Mouse (Mus musculus) heart, postnatal 10 days (tissue): ENCODE measurements at regions not wholly inside any gene's neighbourhood (a gene's known extent, or its start where the extent isn't known, plus 50 kb on each side); places are given as distances from the start of the nearest gene placed in this dataset.

Experiments used
- DNase-seq, 2 experiments: peaks; one replicate each; pipeline ENCODE4 v3.0.0; 2021
- intact Hi-C: fragments of 180-260 bp; cut with DNase I; formaldehyde crosslinking; loops from one replicate; pipeline ENCODE4 v1.15.1; 2025

- no peak for DNase-seq
- intact Hi-C loops: no loop called here
Observed at GRCm38 (mm10) chr11:64156640-64157039, 77.4 kb upstream of the Cox10 start.

DNA sequence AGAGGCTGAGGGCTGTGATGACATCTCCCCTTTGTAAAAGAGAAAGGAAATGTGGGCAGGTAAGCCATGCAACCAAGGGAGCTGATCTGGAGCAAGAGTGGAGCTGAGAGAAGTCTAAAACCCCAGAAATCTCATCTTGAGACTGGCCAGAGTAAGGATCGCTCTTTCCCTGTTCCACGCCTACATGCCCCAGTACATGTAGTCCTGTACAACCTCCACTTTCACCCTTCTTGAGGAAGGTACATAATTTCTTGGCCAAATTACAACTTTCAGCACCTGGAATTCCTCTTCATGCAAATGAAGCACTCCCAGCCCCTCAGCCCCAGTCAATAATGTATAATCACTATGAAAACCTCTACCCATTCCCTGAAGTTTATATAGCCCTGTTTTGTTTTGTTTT lies 60.2 kb upstream of the Cox10 start:
- no peak for DNase-seq
- intact Hi-C loops: no loop called here

DNA sequence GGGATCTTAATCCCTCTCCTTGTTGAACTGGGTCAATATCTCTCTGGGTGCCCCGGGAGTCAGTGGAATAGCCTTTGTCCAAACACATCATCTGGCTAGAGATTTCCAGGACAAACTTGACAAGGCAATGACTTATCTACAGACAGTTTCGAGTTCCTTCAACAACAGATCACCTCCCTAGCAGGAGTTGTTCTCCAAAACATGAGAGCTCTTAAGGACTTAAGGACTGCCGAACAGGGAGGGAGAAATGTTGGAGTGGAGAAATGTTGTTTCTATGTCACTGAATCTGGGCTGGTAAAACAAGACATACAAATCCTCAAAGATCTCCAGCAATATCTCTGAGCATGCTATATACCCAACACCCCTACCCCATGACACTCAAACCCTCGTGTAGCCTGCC lies 59.7 kb upstream of the Cox10 start:
- intact Hi-C loops: no loop called here
- no peak for DNase-seq

- no peak for DNase-seq
- intact Hi-C loops: no loop called here
Observed at GRCm38 (mm10) chr11:64135766-64136165, 56.5 kb upstream of the Cox10 start.

- intact Hi-C loops: no loop called here
- DNase-seq: no peak
Observed at GRCm38 (mm10) chr11:64135308-64135591, 56.0 kb upstream of the Cox10 start.

DNA sequence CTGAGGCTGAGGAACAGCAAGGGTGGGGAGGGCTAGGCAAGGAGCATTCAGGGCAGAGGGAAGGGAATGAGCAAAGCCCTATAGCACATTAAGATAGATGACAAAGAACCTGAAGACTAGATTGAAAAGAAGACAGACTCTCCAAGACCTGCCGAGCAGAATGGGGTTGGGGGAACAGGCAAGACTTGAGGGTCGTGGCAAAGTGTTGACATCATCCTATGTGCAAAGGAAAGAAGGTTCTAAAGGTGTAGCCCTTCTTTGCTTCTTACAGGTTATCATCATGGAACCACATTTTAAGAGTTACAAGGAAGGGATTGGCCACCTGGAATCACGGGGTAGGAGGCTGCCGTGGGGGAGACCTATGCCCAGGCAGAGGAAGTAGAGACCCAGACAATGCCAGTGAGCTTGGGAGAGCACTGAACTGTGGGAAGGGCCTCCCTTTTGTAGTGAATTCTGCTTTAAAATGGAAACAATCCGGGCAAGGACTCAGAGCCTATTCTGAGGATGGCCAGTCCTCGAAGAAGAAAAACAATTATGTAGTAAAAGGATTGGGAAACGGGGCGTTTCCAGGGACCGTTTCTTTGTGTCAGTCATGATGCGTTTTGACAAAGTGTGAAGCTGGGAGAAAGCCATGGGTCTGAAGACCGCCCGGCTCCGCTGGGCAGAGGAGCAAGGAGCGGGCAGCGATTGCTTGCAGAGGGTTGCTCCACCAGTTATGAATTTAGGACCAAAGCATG lies 55.5 kb upstream of the Cox10 start:
- no peak for DNase-seq
- intact Hi-C loops: no loop called here
